Mouse (Mus musculus): ENCODE data around the gene Sema4b.

Gene Sema4b

DNA sequence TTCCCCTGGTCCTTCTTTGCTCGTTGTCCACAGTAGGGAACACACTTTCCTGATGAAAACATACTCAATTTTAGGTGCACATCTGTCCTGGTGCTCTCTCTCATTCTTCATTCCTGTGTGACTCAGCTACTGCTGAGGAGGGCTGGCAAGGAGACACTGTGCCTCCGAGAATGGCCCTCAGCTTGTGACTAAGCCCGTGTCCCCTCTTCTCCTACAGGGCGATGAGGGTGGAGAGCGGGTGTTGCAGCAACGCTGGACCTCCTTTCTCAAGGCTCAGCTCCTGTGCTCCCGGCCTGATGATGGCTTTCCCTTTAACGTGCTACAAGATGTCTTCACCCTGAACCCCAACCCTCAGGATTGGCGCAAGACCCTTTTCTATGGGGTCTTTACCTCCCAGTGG, 32.0 kb downstream of the Sema4b start:
- no peak for DNase-seq (ENCODE audit: low spot score)

DNA sequence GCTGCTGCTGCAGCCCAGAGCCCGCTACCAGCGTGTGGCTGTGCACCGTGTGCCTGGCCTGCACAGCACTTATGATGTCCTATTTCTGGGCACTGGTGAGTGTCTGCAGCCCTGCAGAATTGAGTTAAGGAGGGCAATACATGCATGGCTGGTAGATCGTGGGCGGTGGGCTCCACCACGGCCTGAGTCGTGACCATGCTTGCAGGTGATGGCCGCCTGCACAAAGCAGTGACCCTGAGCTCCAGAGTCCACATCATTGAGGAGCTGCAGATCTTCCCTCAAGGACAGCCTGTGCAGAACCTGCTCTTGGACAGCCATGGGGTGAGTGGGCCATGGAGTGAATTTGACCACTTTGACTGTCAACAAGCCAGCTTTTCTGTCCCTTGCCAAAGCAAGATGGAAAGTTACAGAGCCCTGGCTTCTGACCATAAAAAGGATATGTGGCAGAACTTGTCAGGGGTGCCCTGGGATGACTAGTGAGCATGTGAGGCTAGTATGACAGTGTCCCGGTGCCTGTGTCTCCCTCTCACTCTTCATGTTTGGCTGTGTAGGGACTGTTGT, 33.7 kb downstream of the Sema4b start:
- DNase-seq (ENCODE audit: low spot score): no peak

DNA sequence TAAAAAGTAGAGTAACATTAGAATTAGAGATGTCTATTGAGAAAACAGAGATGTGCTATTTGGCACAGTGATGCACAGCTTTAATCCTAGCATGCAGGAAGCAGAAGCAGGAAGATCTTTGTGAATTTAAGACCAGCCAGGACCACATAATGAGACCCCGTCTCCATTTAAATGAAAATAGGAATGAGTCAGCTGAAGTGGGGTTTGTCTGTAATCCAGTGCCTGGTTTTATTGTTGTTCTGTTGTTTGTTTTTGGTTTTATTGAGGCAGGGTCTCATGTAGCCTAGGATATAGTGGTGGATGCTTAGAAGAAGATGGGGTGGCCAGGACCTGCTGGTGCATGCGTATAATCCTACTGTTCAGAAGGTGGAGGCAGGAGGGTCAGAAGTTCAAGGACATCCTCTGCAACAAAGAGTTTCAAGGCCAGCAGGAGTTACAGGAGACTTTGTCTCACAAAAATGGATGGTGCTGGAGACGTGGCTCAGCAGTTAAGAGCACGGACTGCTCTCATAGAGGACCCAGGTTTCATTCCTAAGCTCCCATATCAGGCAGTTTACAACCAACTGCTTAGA, 34.6 kb downstream of the Sema4b start:
- DNase-seq (ENCODE audit: low spot score): no peak

DNA sequence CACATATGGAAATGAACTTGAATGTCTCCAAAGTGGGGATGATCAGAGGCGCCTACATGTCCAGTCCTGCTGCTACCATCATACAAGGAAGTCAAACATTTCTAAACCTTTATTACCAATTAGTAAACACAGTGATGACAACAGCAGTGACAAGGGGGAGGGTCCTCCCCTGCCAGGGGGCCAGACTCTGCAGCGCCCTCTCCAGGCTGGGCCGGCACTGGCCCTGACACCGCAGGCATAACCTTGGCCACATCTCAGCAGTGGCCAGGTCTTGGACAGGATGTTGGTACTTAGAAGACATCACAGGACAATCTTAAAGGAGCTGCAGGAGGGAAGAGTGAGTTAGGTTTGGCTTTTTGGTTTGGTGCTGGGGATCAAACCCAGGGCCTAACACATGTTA, 40.4 kb downstream of the Sema4b start:
- no peak for DNase-seq (ENCODE audit: low spot score)

DNA sequence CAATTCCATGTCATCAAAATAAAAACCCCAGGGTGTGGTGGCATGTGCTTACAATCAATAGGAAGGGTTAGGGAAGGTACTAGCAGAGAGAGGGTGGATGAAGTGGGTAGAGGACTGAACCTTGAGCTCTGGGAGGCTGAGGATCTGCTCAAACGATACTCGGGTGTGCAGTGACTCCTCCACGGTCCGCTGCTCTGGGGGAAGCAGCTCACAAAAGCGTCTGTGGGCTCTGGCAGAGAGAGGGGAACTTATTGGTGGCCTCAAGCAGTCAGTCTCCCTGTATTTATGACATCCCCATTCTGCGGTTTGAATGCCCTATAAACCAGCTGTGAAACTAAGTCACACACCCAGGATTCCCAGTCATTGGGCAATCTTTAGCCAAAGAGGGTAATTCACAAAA, 43.6 kb downstream of the Sema4b start:
- DNase-seq (ENCODE audit: low spot score): no peak

DNA sequence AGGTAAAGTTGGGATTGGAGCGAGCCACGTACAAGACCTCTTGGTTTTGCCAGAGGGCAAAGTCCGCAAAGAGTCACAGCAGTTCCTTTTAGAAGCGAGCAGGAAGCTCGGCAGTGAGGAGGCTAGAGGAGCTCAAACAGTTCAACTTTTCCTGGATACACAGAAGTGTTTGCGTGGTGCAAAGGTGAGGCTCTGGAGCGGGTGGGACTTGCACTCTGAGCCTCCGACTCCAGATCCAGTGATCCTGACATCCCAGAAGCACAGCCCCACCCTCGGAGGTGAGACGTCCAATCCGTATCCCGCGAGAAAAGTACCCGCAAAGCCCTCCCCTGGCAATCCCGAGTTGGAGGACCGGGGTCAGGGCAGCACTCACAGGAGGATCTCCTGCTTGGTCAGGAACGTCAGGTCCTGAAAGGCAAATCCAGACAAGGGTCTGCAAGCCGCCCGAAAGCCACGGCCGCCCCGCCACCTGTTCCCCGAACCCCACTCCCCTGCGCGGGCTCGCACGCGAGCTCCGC, 45.4 kb downstream of the Sema4b start:
- DNase-seq (ENCODE audit: low spot score): no peak

DNA sequence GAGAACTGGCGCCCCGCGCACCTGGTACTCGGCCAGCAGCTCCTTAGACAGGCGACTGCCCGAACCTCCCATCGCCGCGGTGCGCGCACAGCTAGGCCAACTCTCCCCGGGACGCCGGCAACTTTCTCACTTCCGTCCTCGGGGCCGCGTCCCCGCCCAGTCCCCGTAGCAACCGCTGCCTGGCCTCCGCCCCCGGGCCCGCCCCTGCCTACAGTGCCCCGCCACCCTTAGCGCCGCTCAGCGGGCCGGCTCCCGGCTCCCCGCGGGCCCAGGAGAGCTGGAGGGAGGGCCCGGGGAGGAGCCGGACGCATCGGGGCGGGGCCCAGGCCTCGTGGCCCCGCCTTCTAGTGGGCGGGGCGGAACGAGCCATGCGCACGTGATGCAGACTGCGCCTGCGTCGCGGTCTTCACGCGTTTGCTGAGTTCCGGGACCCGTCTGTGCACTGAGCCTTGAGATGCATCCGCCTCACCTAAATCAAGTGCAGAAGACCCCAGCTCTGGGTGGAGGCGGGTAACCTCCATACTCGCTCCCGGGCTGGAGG, 45.9 kb downstream of the Sema4b start, which contains the start of the genes Cib1 and Gdpgp1:
Gene Cib1 (minus strand): TSS at position 325 of the 541 bp plus-strand sequence.
Gene Gdpgp1 (plus strand): TSS at position 377 of the 541 bp plus-strand sequence.
- peak; percentile 95 for DNase-seq (ENCODE audit: low spot score)

DNA sequence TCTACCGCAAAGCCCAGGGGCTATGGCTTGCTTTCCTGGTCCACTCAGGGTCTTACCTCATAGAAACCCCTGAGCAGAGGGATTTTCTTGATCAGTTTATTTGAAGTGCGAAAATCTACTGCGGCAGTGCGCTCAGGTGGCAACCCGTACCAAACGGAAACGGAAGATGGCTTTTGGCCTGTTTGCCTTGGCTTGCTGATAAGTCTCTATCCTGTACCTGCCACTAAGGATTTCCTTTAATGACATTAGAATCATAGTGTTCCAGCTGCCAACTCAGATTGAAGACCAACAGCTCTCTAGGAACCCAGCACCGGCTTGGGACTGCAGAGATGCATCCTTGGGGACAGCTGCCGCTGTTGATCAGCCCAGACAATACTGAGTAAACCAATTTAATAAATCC, 47.2 kb downstream of the Sema4b start:
- no peak for DNase-seq (ENCODE audit: low spot score)

DNA sequence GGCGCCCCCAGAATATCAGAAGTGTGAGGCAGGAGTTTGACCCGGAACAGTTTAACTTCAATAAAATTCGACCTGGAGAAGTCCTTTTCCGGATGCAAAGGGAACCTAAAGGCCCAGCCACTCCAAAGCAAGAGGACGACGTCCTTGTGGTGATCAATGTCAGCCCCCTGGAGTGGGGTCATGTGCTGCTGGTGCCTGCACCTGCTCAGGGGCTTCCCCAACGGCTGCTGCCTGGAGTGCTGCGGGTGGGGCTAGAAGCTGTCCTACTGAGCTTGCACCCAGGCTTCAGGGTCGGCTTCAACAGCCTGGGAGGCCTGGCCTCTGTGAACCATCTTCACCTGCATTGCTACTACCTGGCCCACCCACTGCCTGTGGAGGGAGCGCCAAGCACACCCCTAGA, 51.9 kb downstream of the Sema4b start:
- DNase-seq (ENCODE audit: low spot score): no peak

DNA sequence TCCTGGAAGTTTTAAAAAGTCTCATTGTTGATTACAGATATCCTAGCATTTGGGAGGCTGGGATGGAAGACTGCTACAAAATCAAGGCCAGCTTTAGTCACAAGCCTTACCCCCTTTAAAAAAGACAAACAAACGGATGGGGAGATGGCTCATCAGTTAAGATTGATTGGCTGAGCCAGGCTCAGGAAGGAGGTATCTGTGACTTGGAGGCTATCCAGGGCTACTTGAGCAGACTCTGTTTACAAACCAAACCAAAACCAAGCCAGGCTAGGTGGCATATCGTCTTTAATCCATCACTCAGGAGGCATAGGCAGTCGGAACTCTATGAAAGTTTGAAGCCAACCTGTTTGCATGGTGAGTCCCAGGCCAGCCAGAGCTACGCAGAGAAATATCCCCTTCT, 55.0 kb downstream of the Sema4b start:
- DNase-seq (ENCODE audit: low spot score): no peak

DNA sequence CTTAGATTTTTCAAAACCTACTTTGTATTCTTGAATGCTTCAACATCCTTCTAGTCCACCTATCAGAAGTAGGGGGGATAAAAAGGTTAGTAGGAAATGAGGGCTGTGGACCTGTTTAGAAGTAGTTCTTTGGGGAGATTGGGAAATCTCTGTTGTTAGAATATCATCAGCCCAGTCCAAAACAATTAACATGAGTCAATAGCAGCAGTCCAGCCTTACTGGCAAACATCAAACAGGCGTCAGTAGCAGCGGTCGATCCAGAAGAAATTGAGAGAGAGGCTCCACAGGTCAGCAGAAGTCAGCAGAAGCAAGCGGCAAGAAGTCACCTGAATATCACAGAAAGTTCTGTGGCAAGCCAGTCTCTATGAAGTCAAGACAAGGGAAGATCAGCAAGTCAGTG, 58.2 kb downstream of the Sema4b start:
- DNase-seq (ENCODE audit: low spot score): no peak

DNA sequence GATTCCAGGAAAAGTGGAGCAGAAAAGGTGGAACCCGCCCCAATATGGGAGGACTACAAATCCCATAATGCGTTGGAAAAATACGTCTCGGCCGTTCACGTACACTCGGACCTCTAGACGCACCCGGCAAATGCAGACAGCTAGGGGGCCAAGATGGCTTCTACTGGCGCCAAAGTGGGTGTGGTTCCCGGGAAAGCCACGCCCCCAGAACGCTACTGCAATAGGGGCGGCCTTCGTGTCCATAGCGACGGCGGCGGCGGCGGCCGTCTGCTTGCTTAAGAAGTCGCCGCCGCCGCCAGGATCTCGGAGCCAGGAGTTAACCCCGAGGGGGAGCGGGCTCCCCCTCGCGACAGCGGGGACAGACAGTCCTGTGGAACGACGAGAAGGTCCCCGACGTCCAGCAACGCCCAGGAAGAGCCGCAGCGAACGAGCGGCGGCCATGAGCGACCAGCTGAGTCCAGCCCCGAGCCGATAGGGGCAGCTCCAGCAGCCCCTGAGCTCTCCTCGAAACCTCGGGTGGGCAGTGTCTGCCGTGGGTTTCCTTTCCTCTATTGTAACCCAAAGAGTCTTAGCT, 59.6 kb downstream of the Sema4b start, which contains the start of gene Ttll13:
Gene Ttll13 (plus strand): TSS at position 229 of the 574 bp plus-strand sequence.
- peak; percentile 98 for DNase-seq (ENCODE audit: low spot score)

DNA sequence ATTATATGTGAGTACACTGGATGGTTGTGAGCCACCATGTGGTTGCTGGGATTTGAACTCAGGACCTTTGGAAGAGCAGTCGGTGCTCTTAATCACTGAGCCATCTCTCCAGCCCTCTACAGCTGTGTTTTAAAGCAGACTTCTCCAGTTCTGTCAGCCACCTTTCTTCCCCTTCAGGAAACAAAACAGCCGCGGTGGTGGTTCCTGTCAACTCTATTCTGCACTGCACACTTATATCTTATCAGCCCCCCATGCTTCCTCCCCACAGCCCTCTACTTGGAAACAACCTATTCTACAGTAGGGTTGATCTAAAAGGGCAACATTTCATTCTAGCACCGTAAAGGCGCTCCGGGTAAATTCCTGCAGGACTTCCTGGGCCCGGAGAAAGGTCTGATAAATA, 60.2 kb downstream of the Sema4b start:
- no peak for DNase-seq (ENCODE audit: low spot score)

DNA sequence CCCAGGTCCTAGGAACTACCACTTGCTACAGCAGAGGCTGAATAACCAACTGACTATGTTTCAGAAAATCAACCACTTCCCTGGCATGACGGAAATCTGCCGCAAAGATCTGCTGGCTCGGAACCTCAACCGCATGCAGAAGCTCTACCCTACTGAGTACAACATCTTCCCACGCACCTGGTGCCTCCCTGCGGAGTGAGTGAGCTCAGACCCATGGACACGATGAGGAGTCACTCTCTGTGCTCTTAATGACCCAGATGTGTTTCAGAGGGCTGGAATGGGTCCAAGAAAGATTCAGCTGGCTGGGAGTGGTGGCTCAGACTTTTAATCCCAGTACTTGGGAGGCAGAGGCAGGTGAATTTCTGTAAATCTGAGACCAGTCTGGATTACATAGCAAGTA, 65.8 kb downstream of the Sema4b start:
- DNase-seq (ENCODE audit: low spot score): no peak

DNA sequence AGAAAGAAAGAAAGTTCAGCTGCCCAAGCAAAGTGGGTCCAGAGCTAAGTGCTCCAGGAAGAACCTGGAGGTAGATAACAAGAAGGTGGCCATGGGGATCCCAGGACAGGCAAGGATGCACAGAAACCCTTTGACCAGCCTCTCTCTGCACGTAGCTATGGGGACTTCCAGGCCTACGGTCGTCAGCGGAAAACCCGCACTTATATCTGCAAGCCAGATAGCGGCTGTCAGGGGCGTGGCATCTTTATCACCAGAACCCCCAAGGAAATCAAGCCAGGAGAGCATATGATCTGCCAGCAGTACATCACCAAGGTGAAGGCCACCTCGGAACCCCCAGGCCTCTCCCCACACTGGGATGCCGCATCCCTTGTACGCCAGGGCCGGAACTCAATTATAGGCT, 66.2 kb downstream of the Sema4b start:
- no peak for DNase-seq (ENCODE audit: low spot score)

DNA sequence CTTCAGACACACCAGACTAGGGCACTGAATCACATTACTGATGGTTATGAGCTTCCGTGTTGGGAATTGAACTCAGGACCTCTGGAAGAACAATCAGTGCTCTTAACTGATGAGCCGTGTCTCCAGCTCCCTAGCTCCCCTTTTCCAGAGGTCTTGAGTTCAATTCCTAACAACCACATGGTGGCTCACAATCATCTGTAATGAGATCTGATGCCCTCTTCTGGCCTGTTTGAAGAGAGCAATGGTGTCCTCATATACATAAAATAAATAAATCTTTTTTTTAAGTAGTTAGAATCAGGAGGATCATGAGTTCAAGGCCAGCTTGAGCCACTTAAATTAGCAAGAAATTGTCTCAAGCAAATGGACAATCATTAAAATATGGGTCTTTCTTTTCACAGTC, 69.3 kb downstream of the Sema4b start:
- no peak for DNase-seq (ENCODE audit: low spot score)

DNA sequence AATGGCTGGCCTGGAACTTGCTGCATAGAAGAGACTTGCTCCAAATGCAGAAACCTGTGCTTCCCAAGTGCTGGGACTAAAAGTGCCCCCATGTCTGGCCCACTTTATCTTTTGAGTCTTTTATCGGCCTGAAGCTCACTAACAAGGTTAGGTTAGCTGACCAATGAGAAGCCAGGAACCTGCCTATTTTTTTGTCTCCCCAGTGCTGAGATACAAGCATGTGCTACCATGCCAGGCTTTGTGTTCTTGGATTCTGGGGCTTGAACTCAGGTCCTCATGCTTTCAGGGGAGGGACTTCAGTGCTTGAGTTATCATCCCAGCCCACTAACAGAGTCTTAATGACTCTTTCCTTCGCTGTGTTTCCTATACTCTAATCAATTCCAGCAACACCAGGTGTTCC, 71.1 kb downstream of the Sema4b start:
- no peak for DNase-seq (ENCODE audit: low spot score)

DNA sequence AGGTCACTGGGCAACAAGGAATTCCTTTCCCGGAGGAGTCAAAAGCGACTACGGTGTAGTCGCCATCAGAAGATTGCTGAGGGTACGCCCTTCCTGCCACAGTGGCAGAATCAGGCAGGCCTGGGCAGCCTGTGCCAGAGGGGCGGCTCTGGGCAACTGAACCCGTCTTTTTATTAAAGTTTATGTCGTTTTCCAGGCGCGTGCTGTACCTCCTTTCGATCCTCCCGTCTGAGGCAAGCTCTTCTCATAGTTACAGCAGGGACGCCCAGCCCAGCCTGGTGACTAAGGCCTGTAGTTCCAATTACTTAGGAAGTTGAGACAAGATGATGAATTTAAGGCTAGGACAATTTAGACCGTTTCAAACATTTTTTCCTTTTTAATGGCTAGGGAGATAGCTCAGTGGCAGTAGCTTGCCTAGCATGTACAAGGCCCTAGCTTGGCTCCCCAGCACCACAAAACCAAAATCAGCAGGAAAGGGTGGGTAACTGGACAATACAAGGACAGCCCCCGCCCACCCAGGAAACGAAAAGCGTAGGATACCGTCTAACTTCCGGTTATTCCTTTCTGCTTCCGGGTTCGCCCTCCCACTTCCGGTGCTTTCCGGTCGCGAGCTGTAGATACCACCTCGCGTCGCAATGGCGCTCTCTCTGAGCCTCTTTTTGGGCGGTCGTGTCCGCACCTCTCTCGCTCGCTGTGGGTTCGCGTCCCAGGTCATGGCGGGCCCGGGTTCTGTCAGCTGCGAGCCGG, 74.2 kb downstream of the Sema4b start, which contains the start of gene Ngrn:
Gene Ngrn (plus strand): TSS at position 591 of the 747 bp plus-strand sequence.
- peak; percentile 89 for DNase-seq (ENCODE audit: low spot score)

DNA sequence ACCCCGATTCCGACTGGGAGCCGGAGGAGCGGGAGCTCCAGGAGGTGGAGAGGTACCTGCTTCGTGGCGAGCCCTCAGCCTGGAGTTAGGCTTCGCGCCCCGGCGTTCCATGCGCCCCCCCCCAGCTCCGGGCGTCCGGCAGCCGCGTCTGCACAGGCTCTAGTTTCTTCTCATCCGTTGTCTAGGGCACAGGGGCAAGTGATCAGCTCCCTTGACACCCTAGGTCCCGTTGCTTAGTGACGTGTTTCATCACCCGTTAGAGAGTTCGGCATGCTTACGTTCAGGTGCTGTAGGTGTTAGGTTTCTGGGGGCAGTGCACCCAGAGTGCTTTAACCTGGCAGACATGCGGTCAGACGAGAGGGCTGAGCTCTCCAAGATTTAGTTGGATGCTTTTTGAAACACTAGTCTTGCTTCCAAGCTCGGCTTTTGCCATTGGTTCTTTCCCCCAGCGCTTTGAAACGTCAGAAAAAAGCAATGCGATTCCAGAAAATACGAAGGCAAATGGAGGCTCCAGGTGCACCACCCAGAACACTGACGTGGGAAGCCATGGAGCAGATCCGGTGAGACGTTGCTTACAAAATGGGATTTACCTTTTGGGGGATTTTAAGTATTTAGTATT, 74.8 kb downstream of the Sema4b start:
- peak; percentile 45 for DNase-seq (ENCODE audit: low spot score)

DNA sequence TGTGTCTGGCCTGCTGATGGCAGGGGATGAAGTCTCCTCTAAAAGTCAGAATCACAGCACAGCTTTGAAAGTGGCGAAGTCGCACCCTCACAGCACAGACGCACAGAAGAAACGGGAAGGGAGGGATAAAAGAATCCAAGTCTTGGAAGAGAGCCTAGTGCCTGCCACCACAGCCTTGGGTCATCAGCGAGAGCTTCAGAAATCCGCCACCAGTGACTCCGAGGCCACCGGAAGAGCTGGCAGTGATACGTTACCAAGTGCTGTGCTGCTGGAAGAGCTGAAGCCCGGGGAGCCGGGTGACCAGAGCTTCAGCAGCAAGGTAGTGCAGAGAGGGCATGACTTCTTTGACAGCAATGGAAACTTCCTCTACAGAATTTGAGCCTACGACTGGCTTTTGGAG, 78.0 kb downstream of the Sema4b start:
- DNase-seq (ENCODE audit: low spot score): no peak

DNA sequence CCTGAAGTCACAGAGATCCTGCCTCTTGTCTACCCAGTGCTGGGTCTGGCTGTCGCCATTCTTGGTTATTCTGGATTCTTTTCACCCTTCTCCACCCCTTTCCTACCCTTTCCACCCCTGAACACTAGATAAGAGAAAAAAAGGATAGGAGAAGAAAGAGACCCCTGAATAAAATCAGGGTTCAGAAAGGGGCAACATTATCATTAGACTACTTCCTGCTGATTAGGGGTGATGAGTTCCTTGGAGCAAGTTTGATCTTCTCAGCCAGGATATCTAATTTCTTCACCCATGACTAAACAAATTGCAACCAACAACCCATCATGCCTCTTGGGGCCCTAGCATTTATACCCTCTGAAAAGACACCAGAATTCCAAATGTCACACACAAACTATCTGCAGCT, 81.1 kb downstream of the Sema4b start:
- no peak for DNase-seq (ENCODE audit: low spot score)
